Mouse (Mus musculus) liver, embryonic 13.5 days (tissue): ENCODE measurements around the gene Rsl1. TPM values are rescaled to one million over a fixed set of nuclear protein-coding genes. Genes with fewer than 3 reads are reported as not detected.

Experiments
- polyA plus RNA-seq: library from polyadenylated mRNA; unstranded; fragments of >200 nt; fragmentation: Nextera tagmentation; extraction: Ambion mirVana; gene quantifications from 2 replicates; pipeline ENCODE4 v1.2.1, GENCODE M21; 2015

The Rsl1 gene
- polyA plus RNA-seq, 1 experiment from 2014 or later: 1.7 TPM

Other genes starting within 250 kb of the Rsl1 start
- 0.83 and 0.92 TPM in 2 replicates for gene Zfp712, start 112.0 kb upstream of the Rsl1 start, polyA plus RNA-seq
- gene Zfp708, start 75.2 kb upstream of the Rsl1 start, polyA plus RNA-seq: 0.93 and 1.3 TPM in 2 replicates
- 1.4 and 1.7 TPM in 2 replicates for gene Gm28557, start 64.6 kb upstream of the Rsl1 start, polyA plus RNA-seq
- gene Rslcan18, start 56.9 kb upstream of the Rsl1 start, polyA plus RNA-seq: 0.13 TPM in 2 replicates
- 0.50 and 0.82 TPM in 2 replicates for gene Zfp759, start 51.5 kb upstream of the Rsl1 start, polyA plus RNA-seq
- 0.43 and 0.46 TPM in 2 replicates for gene Zfp455, start 21.3 kb downstream of the Rsl1 start, polyA plus RNA-seq
- gene Zfp458, start 105.3 kb downstream of the Rsl1 start, polyA plus RNA-seq: 0.41 and 0.46 TPM in 2 replicates
- gene Zfp457, start 133.3 kb downstream of the Rsl1 start, polyA plus RNA-seq: 0.10 and 0.14 TPM in 2 replicates
- 0.86 and 1.2 TPM in 2 replicates for gene Zfp595, start 159.4 kb downstream of the Rsl1 start, polyA plus RNA-seq
- 0.30 and 0.63 TPM in 2 replicates for gene Gm28044, start 187.4 kb downstream of the Rsl1 start, polyA plus RNA-seq
- gene Zfp953, start 187.4 kb downstream of the Rsl1 start, polyA plus RNA-seq: 0.61 and 0.79 TPM in 2 replicates
- 0.27 TPM in 1 of 2 replicates, not detected in the other for gene Gm28041, start 202.6 kb downstream of the Rsl1 start, polyA plus RNA-seq
- gene Zfp456, start 202.6 kb downstream of the Rsl1 start, polyA plus RNA-seq: 0.48 and 0.61 TPM in 2 replicates
- 1.7 and 1.9 TPM in 2 replicates for gene Zfp429, start 226.6 kb downstream of the Rsl1 start, polyA plus RNA-seq
- 0.13 and 0.18 TPM in 2 replicates for gene Zfp459, start 248.2 kb downstream of the Rsl1 start, polyA plus RNA-seq